Mouse (Mus musculus) hindbrain, postnatal 0 days (tissue): ENCODE measurements around the gene Nap1l1. TPM values are rescaled to one million over a fixed set of nuclear protein-coding genes. Genes with fewer than 3 reads are reported as not detected.

Experiments used
- ATAC-seq: fragments of 200-750 bp; cut with Nextera tagmentation; 2 replicates; pipeline ENCODE4 v1.8.0; 2017; ENCODE audit warnings: mild to moderate bottlenecking, moderate TSS enrichment, moderate library complexity
- DNase-seq: peaks from one replicate; pipeline ENCODE4 v3.0.0-alpha.2; 2015; ENCODE audit warnings: low spot score
- H3K27ac ChIP-seq: fragments of 300-500 bp; sonication (generic); 2 replicates; pipeline ENCODE4 v1.5.1; 2014; ENCODE audit warnings: mild to moderate bottlenecking
- H3K27me3 ChIP-seq: fragments of 300-500 bp; sonication (generic); 2 replicates; pipeline ENCODE4 v1.6.1; 2014; ENCODE audit warnings: low read length, mixed read lengths; ENCODE audit not compliant: insufficient read depth
- H3K36me3 ChIP-seq: fragments of 300-500 bp; sonication (generic); 2 replicates; pipeline ENCODE4 v1.6.1; 2014; ENCODE audit warnings: low read length, mixed read lengths; ENCODE audit not compliant: insufficient read depth
- H3K4me1 ChIP-seq: fragments of 300-500 bp; sonication (generic); 2 replicates; pipeline ENCODE4 v1.6.1; 2014; ENCODE audit warnings: antibody characterized with exemption, low read length, mixed read lengths; ENCODE audit not compliant: insufficient read depth
- H3K4me2 ChIP-seq: fragments of 300-500 bp; sonication (generic); 2 replicates; pipeline ENCODE4 v1.6.1; 2014; ENCODE audit warnings: low read depth, mild to moderate bottlenecking, low read length, moderate library complexity, mixed read lengths
- H3K4me3 ChIP-seq: fragments of 300-500 bp; sonication (generic); 2 replicates; pipeline ENCODE4 v1.5.1; 2014; ENCODE audit warnings: low read length
- H3K9ac ChIP-seq: fragments of 300-500 bp; sonication (generic); replicated peaks from 2 replicates; pipeline ENCODE4 v1.6.1; 2014; ENCODE audit warnings: mild to moderate bottlenecking, low read length, moderate library complexity, mixed read lengths
- H3K9me3 ChIP-seq: fragments of 300-500 bp; sonication (generic); 2 replicates; pipeline ENCODE4 v1.6.1; 2016; ENCODE audit warnings: low read length, mixed read lengths
- CTCF ChIP-seq: IDR thresholded peaks from 2 replicates; pipeline ENCODE4 v1.5.1; 2016; ENCODE audit warnings: antibody characterized with exemption, control low read depth, low read depth
- whole genome bisulfite sequencing: fragments of 180-500 bp; shearing (Covaris S2); extraction: QIAGEN DNeasy Blood & Tissue Kit; methylation state at CpG from one replicate; pipeline ENCODE4 v1.1.7; 2014; 5-methylcytosine and 5-hydroxymethylcytosine counted together
- polyA plus RNA-seq: library from polyadenylated mRNA; unstranded; fragments of >200 nt; fragmentation: Nextera tagmentation; extraction: Ambion mirVana; gene quantifications from 2 replicates; pipeline ENCODE4 v1.2.1, GENCODE M21; 2015
- total RNA-seq: library from RNA; depleted of rRNA; stranded (reverse); fragments of >200 nt; gene quantifications from 2 replicates; pipeline ENCODE4 v1.2.3, GENCODE M21; 2014

Gene Nap1l1
- total and polyA plus RNA-seq, 2 experiments from 2014 or later, result 48.7 to 174 TPM

GRCm38 (mm10) chr10:111520621-111521020 is 47.6 kb downstream of the Nap1l1 start:
- peaks cover 4% of the 10 kb centered on the region; the same call in 1 of the 2 replicates for H3K4me1 ChIP-seq
- no peak overlapping the region for H3K4me3 ChIP-seq
- no peak for TF ChIP-seq CTCF
- H3K9ac ChIP-seq, result no peak overlapping the region
- no peaks in the 10 kb centered on the region for H3K27me3 ChIP-seq
- peak overlapping the region; percentile 54; the same call in 1 of the 2 replicates for H3K27ac ChIP-seq
- H3K4me2 ChIP-seq, result no peak overlapping the region; the same call in 1 of the 2 replicates
- ATAC-seq (no peak), DNase-seq (no peak)
- H3K9me3 ChIP-seq, result no peaks in the 10 kb centered on the region
- H3K36me3 ChIP-seq, result no peaks in the 10 kb centered on the region
- WGBS, result 62% methylated on average over 3 of the region's 3 CpGs

DNA sequence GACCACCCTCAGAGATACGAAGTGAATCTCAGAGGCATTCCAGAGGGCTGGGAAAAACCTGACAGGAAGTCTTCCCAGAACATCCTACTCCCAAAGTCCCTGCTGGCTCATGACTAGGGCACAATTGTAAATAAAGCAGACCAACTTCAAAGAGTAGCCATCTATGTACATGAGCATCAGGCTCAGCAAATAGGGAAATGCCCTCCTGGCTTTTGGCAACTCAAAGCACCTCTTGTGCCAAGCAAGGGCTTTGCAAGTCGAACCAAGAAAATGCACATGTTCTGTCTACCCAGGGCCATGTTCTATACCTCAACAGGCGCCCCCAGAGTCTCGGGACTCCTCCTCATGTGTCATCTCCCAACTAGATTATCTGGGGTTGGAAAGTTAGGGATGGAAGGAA is 48.6 kb downstream of the Nap1l1 start:
- 52% methylated on average over 4 of the region's 4 CpGs for WGBS
- H3K4me1 ChIP-seq, result peaks cover 4% of the 10 kb centered on the region; the same call in 1 of the 2 replicates
- no peak for TF ChIP-seq CTCF
- H3K9me3 ChIP-seq, result no peaks in the 10 kb centered on the region
- H3K9ac ChIP-seq, result no peak overlapping the region
- H3K4me2 ChIP-seq, result no peak overlapping the region
- H3K27me3 ChIP-seq, result no peaks in the 10 kb centered on the region
- no peaks in the 10 kb centered on the region for H3K36me3 ChIP-seq
- H3K4me3 ChIP-seq, result no peak overlapping the region
- ATAC-seq (no peak), DNase-seq (no peak)
- H3K27ac ChIP-seq, result no peak overlapping the region

GRCm38 (mm10) chr10:111522230-111522629 is 49.2 kb downstream of the Nap1l1 start:
- no peaks in the 10 kb centered on the region for H3K27me3 ChIP-seq

GRCm38 (mm10) chr10:111523894-111524293 is 50.9 kb downstream of the Nap1l1 start:
- Histone ChIP-seq H3K4me2 (no peak overlapping the region), H3K4me3 (no peak overlapping the region), H3K36me3 (no peaks in the 10 kb centered on the region), H3K27ac (no peak overlapping the region), H3K4me1 (peaks cover 4% of the 10 kb centered on the region; the same call in 1 of the 2 replicates), H3K9ac (no peak overlapping the region), H3K9me3 (no peaks in the 10 kb centered on the region), H3K27me3 (no peaks in the 10 kb centered on the region)
- 44% methylated on average over 12 of the region's 12 CpGs for WGBS
- DNase-seq (no peak), ATAC-seq (no peak)
- TF ChIP-seq CTCF, result no peak

More at GRCm38 (mm10) chr10:111522230-111522629, 49.2 kb downstream of the Nap1l1 start:
- Histone ChIP-seq H3K27ac (no peak overlapping the region), H3K4me1 (peaks cover 4% of the 10 kb centered on the region; the same call in 1 of the 2 replicates), H3K4me3 (no peak overlapping the region), H3K4me2 (no peak overlapping the region), H3K9me3 (no peaks in the 10 kb centered on the region), H3K36me3 (no peaks in the 10 kb centered on the region), H3K9ac (no peak overlapping the region)
- ATAC-seq (no peak), DNase-seq (no peak)
- 71% methylated on average over 4 of the region's 4 CpGs for WGBS
- no peak for TF ChIP-seq CTCF

GRCm38 (mm10) chr10:111527057-111527456 is 54.0 kb downstream of the Nap1l1 start:
- no peak overlapping the region for H3K9ac ChIP-seq
- TF ChIP-seq CTCF, result no peak
- H3K27me3 ChIP-seq, result no peaks in the 10 kb centered on the region
- ATAC-seq (0 out of 2 replicates have a peak, but pooled peaks have one; percentile 29), DNase-seq (no peak)
- H3K4me3 ChIP-seq, result no peak overlapping the region
- no peaks in the 10 kb centered on the region for H3K36me3 ChIP-seq
- H3K27ac ChIP-seq, result no peak overlapping the region
- H3K9me3 ChIP-seq, result no peaks in the 10 kb centered on the region
- no peak overlapping the region for H3K4me2 ChIP-seq
- H3K4me1 ChIP-seq, result no peaks in the 10 kb centered on the region
- WGBS, result 66% methylated on average over 5 of the region's 5 CpGs

DNA sequence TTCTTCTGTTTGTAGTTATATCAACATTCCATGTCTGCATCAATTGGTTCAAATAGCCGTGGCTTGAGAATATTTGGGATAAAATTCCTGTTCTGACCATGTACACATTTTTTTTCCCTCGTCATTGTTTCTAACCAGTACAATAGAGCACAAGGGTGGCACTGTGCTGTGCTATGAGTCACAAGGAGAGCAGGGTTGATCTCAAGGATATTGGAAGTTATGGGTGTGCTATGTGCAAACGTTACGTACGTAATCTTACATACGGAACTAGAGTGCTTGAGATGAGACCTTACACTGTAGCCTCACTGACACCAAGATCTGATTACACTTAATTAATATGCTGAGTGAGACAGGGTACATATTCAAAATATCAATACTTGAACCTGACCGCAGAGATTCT is 54.6 kb downstream of the Nap1l1 start:
- Histone ChIP-seq H3K27ac (no peak overlapping the region), H3K4me2 (no peak overlapping the region), H3K4me1 (no peaks in the 10 kb centered on the region), H3K4me3 (no peak overlapping the region), H3K9me3 (no peaks in the 10 kb centered on the region), H3K36me3 (no peaks in the 10 kb centered on the region), H3K27me3 (no peaks in the 10 kb centered on the region), H3K9ac (no peak overlapping the region)
- no peak for DNase-seq
- 89% methylated on average over 7 of the region's 7 CpGs for WGBS
- ATAC-seq, result no peak
- TF ChIP-seq CTCF, result no peak

- H3K9ac ChIP-seq, result no peak overlapping the region
- WGBS, result 82% methylated on average over 4 of the region's 4 CpGs
- H3K9me3 ChIP-seq, result no peaks in the 10 kb centered on the region
- no peak overlapping the region for H3K27ac ChIP-seq
- H3K4me1 ChIP-seq, result no peaks in the 10 kb centered on the region
- no peak for DNase-seq
- no peak overlapping the region for H3K4me2 ChIP-seq
- TF ChIP-seq CTCF, result no peak
- H3K27me3 ChIP-seq, result no peaks in the 10 kb centered on the region
- no peaks in the 10 kb centered on the region for H3K36me3 ChIP-seq
- ATAC-seq, result no peak
- no peak overlapping the region for H3K4me3 ChIP-seq
Observed at GRCm38 (mm10) chr10:111528283-111528682, 55.3 kb downstream of the Nap1l1 start.
